Mouse (Mus musculus): ENCODE data around the gene Dglucy. TPM values are rescaled to one million over a fixed set of nuclear protein-coding genes. Genes with fewer than 3 reads are reported as not detected.

The Dglucy gene
- total and polyA plus RNA-seq, 2 experiments from 2014 or later: 7.9 to 12.4 TPM

DNA sequence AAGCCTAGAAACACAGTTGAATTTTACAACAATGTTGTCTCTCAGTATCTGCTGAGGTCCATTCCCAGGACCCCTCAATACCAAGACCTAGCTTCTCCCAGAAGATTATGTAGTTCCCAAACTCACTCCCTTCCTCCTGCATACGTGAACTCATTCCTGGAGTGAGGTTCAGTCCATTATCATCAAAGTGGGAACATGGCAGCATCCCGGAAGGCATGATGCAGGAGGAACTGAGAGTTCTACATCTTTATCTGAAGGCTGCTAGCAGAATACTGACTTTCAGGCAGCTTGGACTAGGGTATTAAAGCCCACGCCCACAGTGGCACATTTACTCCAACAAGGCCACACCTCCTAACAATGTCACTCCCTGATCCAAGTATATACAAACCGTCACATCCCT lies 64.3 kb downstream of the Dglucy start:
- no peak for DNase-seq (ENCODE audit: low spot score)
- no peak overlapping the region for H3K27ac ChIP-seq (ENCODE audit: low read depth)
- H3K36me3 ChIP-seq (replicated peaks; ENCODE audit: control insufficient read depth, insufficient read depth, low read length): no peaks in the 10 kb centered on the region
- TF ChIP-seq EP300 (IDR thresholded peaks at IDR 0.05; ENCODE audit: low read depth): no peak
- no peak overlapping the region for H3K9ac ChIP-seq (replicated peaks; ENCODE audit: low read depth, low read length)
- WGBS: 70% methylated on average over 4 of the region's 4 CpGs
- H3K4me1 ChIP-seq (ENCODE audit: control insufficient read depth, insufficient read depth): peaks cover 5% of the 10 kb centered on the region; the same call in 1 of the 2 replicates
- H3K27me3 ChIP-seq (ENCODE audit: control insufficient read depth, insufficient read depth, low read length): no peaks in the 10 kb centered on the region
- no peaks in the 10 kb centered on the region for H3K9me3 ChIP-seq (replicated peaks; ENCODE audit: control insufficient read depth, low read length)
- H3K4me3 ChIP-seq (ENCODE audit: low read depth, low read length): no peak overlapping the region
- no peak for ATAC-seq (ENCODE audit: insufficient read depth, low read depth)
- no peak overlapping the region for H3K4me2 ChIP-seq (ENCODE audit: low read depth, low read length)

- no peak overlapping the region for H3K4me2 ChIP-seq (ENCODE audit: low read depth, low read length)
- H3K9me3 ChIP-seq (replicated peaks; ENCODE audit: control insufficient read depth, low read length): no peaks in the 10 kb centered on the region
- H3K36me3 ChIP-seq (replicated peaks; ENCODE audit: control insufficient read depth, insufficient read depth, low read length): no peaks in the 10 kb centered on the region
- H3K27me3 ChIP-seq (ENCODE audit: control insufficient read depth, insufficient read depth, low read length): no peaks in the 10 kb centered on the region
- H3K9ac ChIP-seq (replicated peaks; ENCODE audit: low read depth, low read length): no peak overlapping the region
- H3K4me1 ChIP-seq (ENCODE audit: control insufficient read depth, insufficient read depth): no peaks in the 10 kb centered on the region
- no peak overlapping the region for H3K4me3 ChIP-seq (ENCODE audit: low read depth, low read length)
- 75% methylated on average over 7 of the region's 7 CpGs for WGBS
- DNase-seq (ENCODE audit: low spot score) (no peak), ATAC-seq (ENCODE audit: insufficient read depth, low read depth) (no peak)
- TF ChIP-seq CTCF (IDR thresholded peaks at IDR 0.05; ENCODE audit: low read depth) (no peak), EP300 (IDR thresholded peaks at IDR 0.05; ENCODE audit: low read depth) (no peak)
- no peak overlapping the region for H3K27ac ChIP-seq (ENCODE audit: low read depth)
These were observed 65.7 kb downstream of the Dglucy start for GRCm38 (mm10) chr12:100844546-100844945.

DNA sequence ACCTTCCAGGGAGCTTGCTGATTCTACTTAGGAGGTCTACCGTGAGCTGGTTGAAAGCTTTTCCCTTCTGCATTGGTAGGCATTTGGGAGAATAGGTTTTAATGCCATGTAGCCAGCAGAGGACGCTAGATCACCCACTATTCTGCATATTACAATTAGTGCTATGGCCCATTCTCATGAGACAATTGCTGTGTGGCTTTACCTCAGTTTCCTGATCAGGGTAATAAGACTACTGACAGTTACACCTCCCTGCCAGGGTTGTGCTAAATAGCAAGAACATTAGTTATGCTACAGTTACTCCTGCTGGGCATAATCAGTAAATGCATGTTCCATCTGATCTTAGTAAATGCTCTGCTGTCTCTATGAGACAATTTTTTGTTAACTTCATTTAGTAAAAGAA lies 67.0 kb downstream of the Dglucy start:
- H3K36me3 ChIP-seq (replicated peaks; ENCODE audit: control insufficient read depth, insufficient read depth, low read length): no peaks in the 10 kb centered on the region
- no peak for DNase-seq (ENCODE audit: low spot score)
- H3K4me3 ChIP-seq (ENCODE audit: low read depth, low read length): no peak overlapping the region
- WGBS: 30% methylated on average over 2 of the region's 2 CpGs
- H3K4me2 ChIP-seq (ENCODE audit: low read depth, low read length): no peak overlapping the region
- H3K27ac ChIP-seq (ENCODE audit: low read depth): no peak overlapping the region
- H3K9me3 ChIP-seq (replicated peaks; ENCODE audit: control insufficient read depth, low read length): no peaks in the 10 kb centered on the region
- no peak for ATAC-seq (ENCODE audit: insufficient read depth, low read depth)
- H3K9ac ChIP-seq (replicated peaks; ENCODE audit: low read depth, low read length): no peak overlapping the region
- no peak for TF ChIP-seq EP300 (IDR thresholded peaks at IDR 0.05; ENCODE audit: low read depth)
- TF ChIP-seq CTCF (IDR thresholded peaks at IDR 0.05; ENCODE audit: low read depth): peak; percentile 17; the same call in 1 of the 2 replicates
- H3K27me3 ChIP-seq (ENCODE audit: control insufficient read depth, insufficient read depth, low read length): no peaks in the 10 kb centered on the region
- H3K4me1 ChIP-seq (ENCODE audit: control insufficient read depth, insufficient read depth): no peaks in the 10 kb centered on the region

GRCm38 (mm10) chr12:100846566-100846965 lies 67.7 kb downstream of the Dglucy start:
- Histone ChIP-seq H3K27ac (ENCODE audit: low read depth) (no peak overlapping the region), H3K36me3 (replicated peaks; ENCODE audit: control insufficient read depth, insufficient read depth, low read length) (no peaks in the 10 kb centered on the region), H3K9ac (replicated peaks; ENCODE audit: low read depth, low read length) (no peak overlapping the region), H3K9me3 (replicated peaks; ENCODE audit: control insufficient read depth, low read length) (no peaks in the 10 kb centered on the region), H3K4me3 (ENCODE audit: low read depth, low read length) (no peak overlapping the region), H3K27me3 (ENCODE audit: control insufficient read depth, insufficient read depth, low read length) (no peaks in the 10 kb centered on the region), H3K4me2 (ENCODE audit: low read depth, low read length) (no peak overlapping the region), H3K4me1 (ENCODE audit: control insufficient read depth, insufficient read depth) (no peaks in the 10 kb centered on the region)
- no peak for ATAC-seq (ENCODE audit: insufficient read depth, low read depth)
- no peak for TF ChIP-seq EP300 (IDR thresholded peaks at IDR 0.05; ENCODE audit: low read depth)
- TF ChIP-seq CTCF (IDR thresholded peaks at IDR 0.05; ENCODE audit: low read depth): no peak
- no peak for DNase-seq (ENCODE audit: low spot score)
- WGBS: 29% methylated on average over 1 of the region's 1 CpGs

DNA sequence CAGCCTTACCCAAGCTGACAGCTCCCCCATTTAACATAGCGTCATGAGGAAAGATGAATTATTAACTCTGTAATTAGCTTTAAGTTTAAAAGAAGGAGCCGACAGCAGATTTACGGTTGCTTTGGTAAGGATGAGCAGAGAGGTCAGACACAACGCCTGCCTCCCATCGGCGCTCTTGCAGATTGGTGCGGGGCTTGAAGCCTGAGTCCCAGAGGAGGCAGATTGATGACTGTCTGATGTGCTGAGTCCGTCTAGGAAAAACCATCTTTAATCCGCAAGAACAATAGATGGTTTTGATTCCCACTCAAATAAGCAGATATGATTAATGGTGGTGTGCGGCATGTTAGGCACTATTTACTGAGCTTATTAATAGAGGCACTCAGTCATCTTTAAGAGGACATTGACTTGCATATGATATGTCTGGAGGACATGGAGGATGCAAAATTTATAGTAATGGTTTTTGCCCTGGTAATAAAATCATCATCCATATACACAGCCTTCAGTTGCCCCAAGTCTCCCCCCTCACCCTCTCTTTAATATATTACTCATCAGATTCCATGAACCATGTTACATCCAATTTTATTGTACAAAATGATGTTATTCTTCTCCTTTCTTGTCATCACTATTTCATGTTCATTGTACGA lies 68.7 kb downstream of the Dglucy start:
- Histone ChIP-seq H3K27me3 (ENCODE audit: control insufficient read depth, insufficient read depth, low read length) (no peaks in the 10 kb centered on the region), H3K9me3 (replicated peaks; ENCODE audit: control insufficient read depth, low read length) (no peaks in the 10 kb centered on the region), H3K9ac (replicated peaks; ENCODE audit: low read depth, low read length) (no peak overlapping the region), H3K4me2 (ENCODE audit: low read depth, low read length) (no peak overlapping the region), H3K4me1 (ENCODE audit: control insufficient read depth, insufficient read depth) (no peaks in the 10 kb centered on the region), H3K27ac (ENCODE audit: low read depth) (no peak overlapping the region), H3K36me3 (replicated peaks; ENCODE audit: control insufficient read depth, insufficient read depth, low read length) (no peaks in the 10 kb centered on the region), H3K4me3 (ENCODE audit: low read depth, low read length) (no peak overlapping the region)
- WGBS: 77% methylated on average over 11 of the region's 11 CpGs
- DNase-seq (ENCODE audit: low spot score) (no peak), ATAC-seq (ENCODE audit: insufficient read depth, low read depth) (no peak)
- TF ChIP-seq EP300 (IDR thresholded peaks at IDR 0.05; ENCODE audit: low read depth): no peak
- no peak for TF ChIP-seq CTCF (IDR thresholded peaks at IDR 0.05; ENCODE audit: low read depth)
